Mouse (Mus musculus): ENCODE measurements around the gene Dusp16. TPM values are rescaled to one million over a fixed set of nuclear protein-coding genes. Genes with fewer than 3 reads are reported as not detected.

The Dusp16 gene
- polyA plus RNA-seq, 1 experiment from 2014 or later: 5.3 TPM

GRCm38 (mm10) chr6:134829786-134830700, 37.6 kb upstream of the Dusp16 start, which contains the start of gene Crebl2:
Crebl2 (plus strand) TSS chr6:134830154.
- Histone ChIP-seq H3K4me3 (ENCODE audit: low read depth, low read length) (peak within 1 kb of the TSS; percentile 69), H3K4me1 (ENCODE audit: insufficient read depth) (peaks cover 38% of the 10 kb centered on the region), H3K36me3 (replicated peaks; ENCODE audit: insufficient read depth, low read length) (no peaks in the 10 kb centered on the region), H3K9ac (replicated peaks) (peak within 1 kb of the TSS; percentile 83), H3K9me3 (ENCODE audit: low read length) (no peaks in the 10 kb centered on the region), H3K27ac (ENCODE audit: low read depth) (peak within 1 kb of the TSS; percentile 98), H3K27me3 (ENCODE audit: insufficient read depth, low read length) (no peaks in the 10 kb centered on the region), H3K4me2 (ENCODE audit: low read depth, low read length) (peak within 1 kb of the TSS; percentile 88)
- WGBS (ENCODE audit: insufficient replicate concordance): under 1% methylated on average over 54 of the region's 58 CpGs
- TF ChIP-seq EP300 (IDR thresholded peaks at IDR 0.05; ENCODE audit: low read depth) (peak; percentile 83), CTCF (IDR thresholded peaks at IDR 0.05; ENCODE audit: low read depth) (peak; percentile 46)
- peak; percentile 100 for DNase-seq
- peak; percentile 95 for ATAC-seq

GRCm38 (mm10) chr6:134822844-134823243, 30.4 kb upstream of the Dusp16 start:
- peaks cover 3% of the 10 kb centered on the region for H3K4me1 ChIP-seq (ENCODE audit: insufficient read depth)
- H3K27ac ChIP-seq (ENCODE audit: low read depth): no peak overlapping the region
- TF ChIP-seq EP300 (IDR thresholded peaks at IDR 0.05; ENCODE audit: low read depth): no peak
- peak; percentile 81 for TF ChIP-seq CTCF (IDR thresholded peaks at IDR 0.05; ENCODE audit: low read depth)
- no peaks in the 10 kb centered on the region for H3K27me3 ChIP-seq (ENCODE audit: insufficient read depth, low read length)
- 56% methylated on average over 10 of the region's 10 CpGs for WGBS (ENCODE audit: insufficient replicate concordance)
- no peaks in the 10 kb centered on the region for H3K9me3 ChIP-seq (ENCODE audit: low read length)
- DNase-seq: peak; percentile 50
- no peak overlapping the region for H3K4me2 ChIP-seq (ENCODE audit: low read depth, low read length)
- H3K4me3 ChIP-seq (ENCODE audit: low read depth, low read length): no peak overlapping the region
- no peak for ATAC-seq
- H3K9ac ChIP-seq (replicated peaks): no peak overlapping the region
- no peaks in the 10 kb centered on the region for H3K36me3 ChIP-seq (replicated peaks; ENCODE audit: insufficient read depth, low read length)

- Histone ChIP-seq H3K27ac (ENCODE audit: low read depth) (no peak overlapping the region), H3K4me1 (ENCODE audit: insufficient read depth) (peaks cover 3% of the 10 kb centered on the region; the same call in 1 of the 2 replicates), H3K4me3 (ENCODE audit: low read depth, low read length) (no peak overlapping the region), H3K9ac (replicated peaks) (no peak overlapping the region), H3K4me2 (ENCODE audit: low read depth, low read length) (no peak overlapping the region), H3K9me3 (ENCODE audit: low read length) (no peaks in the 10 kb centered on the region), H3K36me3 (replicated peaks; ENCODE audit: insufficient read depth, low read length) (no peaks in the 10 kb centered on the region), H3K27me3 (ENCODE audit: insufficient read depth, low read length) (no peaks in the 10 kb centered on the region)
- ATAC-seq (no peak), DNase-seq (no peak)
- 62% methylated on average over 6 of the region's 6 CpGs for WGBS (ENCODE audit: insufficient replicate concordance)
- no peak for TF ChIP-seq EP300 (IDR thresholded peaks at IDR 0.05; ENCODE audit: low read depth)
These were observed 28.0 kb upstream of the Dusp16 start for GRCm38 (mm10) chr6:134820411-134820810.

- Histone ChIP-seq H3K4me2 (ENCODE audit: low read depth, low read length) (no peak overlapping the region), H3K9me3 (ENCODE audit: low read length) (no peaks in the 10 kb centered on the region), H3K27ac (ENCODE audit: low read depth) (no peak overlapping the region), H3K36me3 (replicated peaks; ENCODE audit: insufficient read depth, low read length) (no peaks in the 10 kb centered on the region), H3K27me3 (ENCODE audit: insufficient read depth, low read length) (no peaks in the 10 kb centered on the region), H3K4me3 (ENCODE audit: low read depth, low read length) (no peak overlapping the region), H3K9ac (replicated peaks) (no peak overlapping the region), H3K4me1 (ENCODE audit: insufficient read depth) (peaks cover 3% of the 10 kb centered on the region; the same call in 1 of the 2 replicates)
- no peak for DNase-seq
- 51% methylated on average over 5 of the region's 5 CpGs for WGBS (ENCODE audit: insufficient replicate concordance)
- TF ChIP-seq CTCF (IDR thresholded peaks at IDR 0.05; ENCODE audit: low read depth) (no peak), EP300 (IDR thresholded peaks at IDR 0.05; ENCODE audit: low read depth) (no peak)
- no peak for ATAC-seq
These were observed 27.3 kb upstream of the Dusp16 start for GRCm38 (mm10) chr6:134819741-134820140.

- Histone ChIP-seq H3K4me2 (ENCODE audit: low read depth, low read length) (no peak overlapping the region), H3K27me3 (ENCODE audit: insufficient read depth, low read length) (no peaks in the 10 kb centered on the region), H3K9ac (replicated peaks) (no peak overlapping the region), H3K27ac (ENCODE audit: low read depth) (no peak overlapping the region), H3K9me3 (ENCODE audit: low read length) (no peaks in the 10 kb centered on the region), H3K4me1 (ENCODE audit: insufficient read depth) (peaks cover 3% of the 10 kb centered on the region; the same call in 1 of the 2 replicates), H3K36me3 (replicated peaks; ENCODE audit: insufficient read depth, low read length) (no peaks in the 10 kb centered on the region), H3K4me3 (ENCODE audit: low read depth, low read length) (no peak overlapping the region)
- DNase-seq: no peak
- WGBS (ENCODE audit: insufficient replicate concordance): 66% methylated on average over 12 of the region's 12 CpGs
- ATAC-seq: no peak
- TF ChIP-seq CTCF (IDR thresholded peaks at IDR 0.05; ENCODE audit: low read depth): no peak
- no peak for TF ChIP-seq EP300 (IDR thresholded peaks at IDR 0.05; ENCODE audit: low read depth)
These were observed 24.9 kb upstream of the Dusp16 start for GRCm38 (mm10) chr6:134817051-134817928.

GRCm38 (mm10) chr6:134813066-134813465, 20.6 kb upstream of the Dusp16 start:
- Histone ChIP-seq H3K27me3 (ENCODE audit: insufficient read depth, low read length) (no peaks in the 10 kb centered on the region), H3K9ac (replicated peaks) (no peak overlapping the region), H3K36me3 (replicated peaks; ENCODE audit: insufficient read depth, low read length) (no peaks in the 10 kb centered on the region), H3K27ac (ENCODE audit: low read depth) (no peak overlapping the region), H3K4me2 (ENCODE audit: low read depth, low read length) (no peak overlapping the region), H3K9me3 (ENCODE audit: low read length) (no peaks in the 10 kb centered on the region), H3K4me3 (ENCODE audit: low read depth, low read length) (no peak overlapping the region), H3K4me1 (ENCODE audit: insufficient read depth) (no peaks in the 10 kb centered on the region)
- no peak for TF ChIP-seq CTCF (IDR thresholded peaks at IDR 0.05; ENCODE audit: low read depth)
- no peak for TF ChIP-seq EP300 (IDR thresholded peaks at IDR 0.05; ENCODE audit: low read depth)
- DNase-seq (no peak), ATAC-seq (no peak)
- WGBS (ENCODE audit: insufficient replicate concordance): 67% methylated on average over 1 of the region's 1 CpGs

All from liver, postnatal 0 days (tissue).